Mouse (Mus musculus) cortical plate, adult 2 months (tissue): ENCODE results near the gene Gm17416. TPM values are rescaled to one million over a fixed set of nuclear protein-coding genes. Genes with fewer than 3 reads are reported as not detected.

Experiments used
- H3K27ac ChIP-seq: fragments of 200-500 bp; 2 replicates; pipeline ENCODE4 v1.5.1; 2012; ENCODE audit warnings: low read length, control low read depth, inconsistent platforms; ENCODE audit not compliant: insufficient read depth
- H3K4me1 ChIP-seq: fragments of 200-500 bp; 2 replicates; pipeline ENCODE4 v1.6.1; 2011; ENCODE audit warnings: low read length; ENCODE audit not compliant: control insufficient read depth, insufficient read depth
- H3K4me3 ChIP-seq: fragments of 200-500 bp; 2 replicates; pipeline ENCODE4 v1.5.1; 2011; ENCODE audit warnings: mild to moderate bottlenecking, low read length, control low read depth; ENCODE audit not compliant: insufficient read depth
- CTCF ChIP-seq: fragments of 200-500 bp; IDR thresholded peaks from 2 replicates; pipeline ENCODE4 v1.5.1; 2011; ENCODE audit warnings: mild to moderate bottlenecking, control low read depth, low read length; ENCODE audit not compliant: insufficient read depth; ENCODE audit errors: extremely low read depth
- POLR2A ChIP-seq: fragments of 200-500 bp; IDR thresholded peaks from 2 replicates; pipeline ENCODE4 v1.6.1; 2011; ENCODE audit warnings: mild to moderate bottlenecking, low read length, control low read depth; ENCODE audit not compliant: insufficient read depth; ENCODE audit errors: extremely low read depth
- polyA plus RNA-seq: library from polyadenylated mRNA; depleted of rRNA; stranded (reverse); fragments of >200 nt; gene quantifications from 2 replicates; pipeline ENCODE4 v1.2.3, GENCODE M21; 2012; rRNA removed

The Gm17416 gene
- polyA plus RNA-seq, 1 experiment = not detected

- TF ChIP-seq CTCF = no peak
- TF ChIP-seq POLR2A = no peak
These were observed 32.3 kb downstream of the Gm17416 start for GRCm38 (mm10) chr2:152601275-152601960.

DNA sequence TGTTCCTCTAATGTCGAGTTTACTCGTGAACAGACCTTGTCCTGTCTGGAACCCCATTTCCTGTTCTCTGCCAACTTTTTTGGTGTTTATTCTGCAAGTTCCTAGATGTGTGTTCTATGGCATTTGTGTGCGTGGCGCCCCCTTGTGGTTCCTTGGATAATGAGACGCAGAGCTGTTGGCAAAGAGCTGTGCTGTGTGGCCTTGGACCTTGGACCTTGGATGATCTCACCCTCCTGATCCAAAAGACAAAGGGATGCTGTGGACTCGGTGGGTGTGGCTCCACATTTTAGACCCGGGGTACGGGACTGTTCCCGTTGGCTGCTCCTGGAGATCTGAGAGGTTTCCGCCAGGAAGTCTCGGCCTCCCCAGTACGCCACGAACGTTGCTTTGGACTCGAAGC, 34.9 kb downstream of the Gm17416 start, which contains the start of gene Defb36:
Gene Defb36, plus strand, starts transcription at position 271 of the 400 bp plus-strand sequence.
- Histone ChIP-seq H3K27ac (no peak within 1 kb of the TSS), H3K4me3 (no peak within 1 kb of the TSS), H3K4me1 (no peaks in the 10 kb centered on the region)
- TF ChIP-seq POLR2A = no peak
- peak; percentile 55 for TF ChIP-seq CTCF

More at GRCm38 (mm10) chr2:152601275-152601960, 32.3 kb downstream of the Gm17416 start:
- H3K27ac ChIP-seq = no peak overlapping the region
- no peak overlapping the region for H3K4me3 ChIP-seq
- H3K4me1 ChIP-seq = no peaks in the 10 kb centered on the region

DNA sequence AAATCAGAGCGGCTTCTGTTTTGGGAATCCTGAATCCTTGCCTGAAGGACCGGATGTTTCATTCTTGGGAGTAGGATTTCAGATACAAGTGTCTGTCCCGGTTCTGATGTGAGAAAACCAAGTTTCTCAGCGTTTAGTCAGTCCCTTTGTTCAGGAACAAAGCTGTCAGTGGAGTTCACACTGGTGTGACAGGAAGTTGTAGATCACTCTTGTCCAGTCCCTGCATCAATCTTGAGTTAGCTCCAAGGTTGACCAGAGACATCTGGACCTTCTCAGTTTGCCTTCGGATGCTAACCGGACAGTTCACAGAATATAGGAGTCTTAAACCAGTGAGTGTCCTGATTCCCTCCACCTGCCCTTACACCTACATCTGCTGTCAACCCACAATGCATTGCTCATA, 38.6 kb downstream of the Gm17416 start:
- TF ChIP-seq POLR2A = no peak
- TF ChIP-seq CTCF = no peak
- Histone ChIP-seq H3K4me1 (no peaks in the 10 kb centered on the region), H3K27ac (no peak overlapping the region)

GRCm38 (mm10) chr2:152608719-152609118, 39.6 kb downstream of the Gm17416 start:
- H3K27ac ChIP-seq = no peak overlapping the region
- no peak overlapping the region for H3K4me3 ChIP-seq
- TF ChIP-seq POLR2A = no peak
- no peaks in the 10 kb centered on the region for H3K4me1 ChIP-seq

More for the DNA sequence above, 38.6 kb downstream of the Gm17416 start:
- no peak overlapping the region for H3K4me3 ChIP-seq

DNA sequence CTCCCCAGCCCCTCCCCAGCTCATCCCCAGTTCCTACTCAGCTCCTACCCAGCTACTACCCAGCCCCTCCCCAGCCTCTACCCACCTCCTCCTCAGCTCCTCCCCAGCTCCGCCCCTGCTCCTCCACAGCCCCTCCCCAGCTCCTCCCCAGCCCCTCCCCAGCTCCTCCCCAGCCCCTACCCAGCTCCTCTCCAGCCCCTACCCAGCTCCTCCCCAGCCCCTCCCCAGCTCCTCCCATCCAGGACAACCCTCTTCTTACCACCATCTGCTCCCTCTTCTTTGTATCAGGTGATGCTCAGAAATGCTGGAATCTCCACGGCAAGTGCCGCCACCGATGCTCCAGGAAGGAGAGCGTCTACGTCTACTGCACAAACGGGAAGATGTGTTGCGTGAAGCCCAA, 43.1 kb downstream of the Gm17416 start:
- Histone ChIP-seq H3K4me1 (no peaks in the 10 kb centered on the region), H3K4me3 (no peak overlapping the region), H3K27ac (no peak overlapping the region)
- TF ChIP-seq CTCF = no peak
- TF ChIP-seq POLR2A = no peak

DNA sequence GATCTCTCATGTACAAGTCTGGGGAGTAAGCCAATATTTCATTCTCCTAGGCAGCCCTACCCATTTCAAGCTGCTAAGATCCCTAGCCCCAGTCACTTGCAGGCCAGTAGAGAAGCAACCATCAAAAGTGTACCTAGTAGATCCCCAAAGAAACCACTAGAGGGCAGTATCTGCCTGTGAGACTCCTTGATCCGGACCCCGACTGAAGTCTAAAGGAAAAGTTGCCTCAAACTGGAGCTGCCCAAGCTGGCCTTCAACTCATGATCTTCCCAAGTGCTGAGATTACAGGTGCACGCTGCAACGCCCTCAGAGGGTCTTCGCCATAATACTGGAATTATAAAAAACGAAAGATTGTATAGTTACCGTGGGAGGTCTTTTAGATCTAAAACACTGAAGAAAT, 46.4 kb downstream of the Gm17416 start:
- TF ChIP-seq CTCF (peak; percentile 89), POLR2A (no peak)
- Histone ChIP-seq H3K4me3 (no peak overlapping the region), H3K4me1 (no peaks in the 10 kb centered on the region), H3K27ac (no peak overlapping the region)

DNA sequence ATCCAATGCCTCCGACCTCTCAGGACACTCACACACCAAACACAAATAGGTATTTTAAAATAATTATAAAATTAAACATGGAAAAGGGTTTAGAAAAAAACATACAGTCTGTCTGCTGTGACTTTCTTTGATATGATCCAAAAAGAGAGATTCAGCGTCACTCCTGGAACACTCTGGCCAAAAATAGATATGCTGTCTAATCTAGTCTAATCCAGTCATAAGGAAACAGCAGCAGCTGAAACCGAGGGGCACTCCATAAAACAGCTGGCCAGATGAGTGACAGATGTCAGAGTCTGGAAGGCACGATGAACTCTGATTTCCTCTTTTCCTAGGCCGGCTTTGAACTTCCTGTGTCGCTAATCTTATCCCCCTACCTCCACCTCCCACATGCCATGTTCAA, 47.3 kb downstream of the Gm17416 start:
- Histone ChIP-seq H3K27ac (no peak overlapping the region), H3K4me3 (no peak overlapping the region), H3K4me1 (no peaks in the 10 kb centered on the region)
- no peak for TF ChIP-seq CTCF
- TF ChIP-seq POLR2A = no peak

GRCm38 (mm10) chr2:152617374-152617773, 48.2 kb downstream of the Gm17416 start:
- no peak overlapping the region for H3K4me3 ChIP-seq
- TF ChIP-seq POLR2A (no peak), CTCF (0 out of 2 replicates have a peak, but pooled peaks have one; percentile 12)
- no peaks in the 10 kb centered on the region for H3K4me1 ChIP-seq
- H3K27ac ChIP-seq = no peak overlapping the region

Other genes with a start within 250 kb of the Gm17416 start
- 197 and 210 TPM in 2 replicates for gene Rbck1, start 236.7 kb upstream of the Gm17416 start, polyA plus RNA-seq
- gene Trib3, start 225.3 kb upstream of the Gm17416 start, polyA plus RNA-seq = 0.40 and 0.61 TPM in 2 replicates
- gene Nrsn2, start 192.7 kb upstream of the Gm17416 start, polyA plus RNA-seq = 72.3 and 81.3 TPM in 2 replicates
- 17.0 and 18.6 TPM in 2 replicates for gene Sox12, start 171.3 kb upstream of the Gm17416 start, polyA plus RNA-seq
- 6.5 and 7.1 TPM in 2 replicates for gene Zcchc3, start 154.3 kb upstream of the Gm17416 start, polyA plus RNA-seq
- 2.8 and 3.7 TPM in 2 replicates for gene 6820408C15Rik, start 153.8 kb upstream of the Gm17416 start, polyA plus RNA-seq
- gene Defb23, start 104.7 kb upstream of the Gm17416 start, polyA plus RNA-seq = not detected in 2 replicates
- 0.56 TPM in 1 of 2 replicates, not detected in the other for gene Defb20, start 92.3 kb upstream of the Gm17416 start, polyA plus RNA-seq
- not detected in 2 replicates for gene Defb22, start 79.2 kb upstream of the Gm17416 start, polyA plus RNA-seq
- not detected in 2 replicates for gene Defb26, start 57.6 kb upstream of the Gm17416 start, polyA plus RNA-seq
- gene Defb28, start 51.1 kb upstream of the Gm17416 start, polyA plus RNA-seq = not detected in 2 replicates
- gene Defb29, start 29.2 kb upstream of the Gm17416 start, polyA plus RNA-seq = not detected in 2 replicates
- gene Defb21, start 3.4 kb downstream of the Gm17416 start, polyA plus RNA-seq = not detected in 2 replicates
- gene Defb19, start 11.0 kb downstream of the Gm17416 start, polyA plus RNA-seq = not detected in 2 replicates
- not detected in 2 replicates for gene Defb45, start 30.1 kb downstream of the Gm17416 start, polyA plus RNA-seq
- not detected in 2 replicates for gene Defb36, start 35.0 kb downstream of the Gm17416 start, polyA plus RNA-seq
- not detected in 2 replicates for gene Defb25, start 53.7 kb downstream of the Gm17416 start, polyA plus RNA-seq
- 0.78 and 0.90 TPM in 2 replicates for gene Rem1, start 57.6 kb downstream of the Gm17416 start, polyA plus RNA-seq
- 65.9 and 68.4 TPM in 2 replicates for gene H13, start 100.1 kb downstream of the Gm17416 start, polyA plus RNA-seq
- gene Mcts2, start 117.7 kb downstream of the Gm17416 start, polyA plus RNA-seq = 20.0 and 21.5 TPM in 2 replicates
- 74.2 and 81.0 TPM in 2 replicates for gene Id1, start 166.9 kb downstream of the Gm17416 start, polyA plus RNA-seq
- gene Cox4i2, start 184.8 kb downstream of the Gm17416 start, polyA plus RNA-seq = 6.3 and 6.9 TPM in 2 replicates